Mouse (Mus musculus): ENCODE results near the gene Nck1.

DNA sequence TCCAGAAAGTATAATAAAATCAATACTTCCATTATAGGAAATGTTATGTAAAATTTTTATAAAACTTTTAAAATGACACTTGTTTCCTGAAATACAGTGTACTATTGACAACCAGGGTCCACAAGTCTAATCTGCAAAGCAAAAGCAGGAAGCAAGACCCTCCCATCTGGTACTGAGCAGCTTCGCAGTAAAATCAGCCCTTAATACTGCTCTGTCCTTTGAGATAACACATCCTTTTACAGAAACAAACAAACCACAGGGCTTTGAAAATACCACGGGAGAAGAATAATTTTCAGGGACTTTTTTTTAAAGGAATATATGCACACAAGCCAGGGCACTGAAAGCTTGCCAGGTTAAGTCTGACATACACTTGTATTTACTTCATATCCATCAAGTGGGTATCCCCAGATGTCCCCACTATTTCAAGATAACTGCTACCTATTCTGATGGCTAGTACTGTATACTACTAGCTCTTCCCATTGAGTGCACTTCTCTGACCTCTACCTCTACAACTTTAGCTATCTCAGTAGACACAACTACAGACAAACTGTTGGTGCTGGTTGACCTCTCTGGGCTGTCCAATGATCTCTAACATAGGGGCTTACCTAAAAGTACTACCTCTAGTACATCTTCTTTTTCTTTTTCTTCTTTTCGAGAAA is 13.0 kb downstream of the Nck1 start:
- TF ChIP-seq POLR2A (IDR thresholded peaks at IDR 0.05; ENCODE audit: low read depth, low read length) (no peak), CTCF (conservative IDR thresholded peaks at IDR 0.05; ENCODE audit: insufficient read depth, insufficient read length, low read depth, low read length) (no peak)

Measured in kidney, adult 2 months (tissue).